Mouse (Mus musculus): ENCODE data around the gene Obox1. TPM values are rescaled to one million over a fixed set of nuclear protein-coding genes. Genes with fewer than 3 reads are reported as not detected.
"Not testable (repeated sequence)": the region's sequence is repeated elsewhere in the genome, so short reads cannot be mapped to it uniquely, and the experiment has no call there.

Gene Obox1
- polyA plus RNA-seq (2012; rRNA removed), result not detected in 2 replicates

GRCm38 (mm10) chr7:15388421-15388998 lies at the start of gene Obox1, which contains the start of gene Obox2:
Gene Obox1, plus strand, starts transcription at chr7:15388948.
Gene Obox2, plus strand, starts transcription at chr7:15388721.
- not testable (repeated sequence) for DNase-seq (ENCODE audit: low read depth, low spot score)
- WGBS, result no CpG with 5 or more reads among the region's 2 CpGs

- not testable (repeated sequence) for DNase-seq (ENCODE audit: low read depth, low spot score)
- 59% methylated on average over 3 of the region's 3 CpGs for WGBS
These were observed 10.6 kb downstream of the Obox1 start for GRCm38 (mm10) chr7:15399147-15399874.

GRCm38 (mm10) chr7:15406816-15407215 lies 18.1 kb downstream of the Obox1 start:
- not testable (repeated sequence) for DNase-seq (ENCODE audit: low read depth, low spot score)
- whole genome bisulfite sequencing, result 89% methylated on average over 10 of the region's 10 CpGs

GRCm38 (mm10) chr7:15418046-15418445 lies 29.3 kb downstream of the Obox1 start:
- 85% methylated on average over 9 of the region's 9 CpGs for WGBS
- not testable (repeated sequence) for DNase-seq (ENCODE audit: low read depth, low spot score)

- not testable (repeated sequence) for DNase-seq (ENCODE audit: low read depth, low spot score)
- WGBS, result 81% methylated on average over 4 of the region's 4 CpGs
These were observed 36.8 kb downstream of the Obox1 start for GRCm38 (mm10) chr7:15425537-15425936.

- DNase-seq (ENCODE audit: low read depth, low spot score), result not testable (repeated sequence)
- WGBS, result 73% methylated on average over 5 of the region's 5 CpGs
These were observed 120.7 kb downstream of the Obox1 start for GRCm38 (mm10) chr7:15509411-15509810.

Other genes starting within 250 kb of the Obox1 start
- not detected in 2 replicates for gene Obox2, start 227 bp upstream of the Obox1 start, polyA plus RNA-seq (2012; rRNA removed)